Mouse (Mus musculus): ENCODE results near the gene Rasl11a. TPM values are rescaled to one million over a fixed set of nuclear protein-coding genes. Genes with fewer than 3 reads are reported as not detected.
"Not testable (repeated sequence)": the region's sequence is repeated elsewhere in the genome, so short reads cannot be mapped to it uniquely, and the experiment has no call there.

The Rasl11a gene
- polyA plus RNA-seq, 1 experiment, result not detected

DNA sequence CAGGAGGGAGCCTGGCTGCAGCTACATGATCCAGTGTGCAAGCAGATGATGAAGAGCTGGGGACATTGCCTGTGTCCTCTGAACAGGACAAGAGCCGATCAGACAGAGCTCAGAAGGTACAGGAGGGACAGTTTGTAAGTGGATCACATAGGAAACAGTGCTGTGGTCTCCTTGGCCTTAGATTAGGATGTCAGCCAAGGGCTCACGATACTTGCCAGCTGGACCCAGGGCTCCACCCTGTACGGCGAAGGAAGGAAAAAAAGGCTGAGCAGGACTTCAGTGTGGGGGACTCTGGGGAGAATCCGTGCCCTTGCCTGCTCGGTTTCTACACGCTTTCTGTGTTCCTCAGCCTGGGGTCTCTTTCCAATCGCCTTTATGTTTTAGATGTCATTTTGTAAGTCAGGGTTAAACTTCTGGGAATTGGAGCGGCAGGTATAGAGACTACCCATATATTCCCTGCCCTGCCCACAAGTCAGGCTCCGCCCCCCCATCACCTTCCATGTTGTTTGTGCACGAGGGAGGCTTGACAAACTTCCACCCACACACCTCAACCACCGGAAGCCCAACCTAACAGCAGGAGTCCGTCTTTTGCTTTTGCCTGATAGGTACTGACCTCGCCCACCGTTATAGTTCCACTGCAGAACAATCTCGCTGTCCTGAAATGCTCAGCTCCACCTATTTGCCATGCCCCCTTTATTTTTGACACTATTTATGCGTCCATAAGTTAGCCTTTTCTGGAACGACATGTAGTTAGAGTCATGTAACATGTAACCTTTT is 15.5 kb downstream of the Rasl11a start:
- Histone ChIP-seq H3K4me1 (ENCODE audit: control insufficient read depth, insufficient read depth, low read length) (no peaks in the 10 kb centered on the region), H3K4me3 (ENCODE audit: insufficient read depth, low read length) (no peak overlapping the region), H3K27ac (ENCODE audit: insufficient read depth, low read depth, low read length) (no peak overlapping the region)
- TF ChIP-seq CTCF (IDR thresholded peaks at IDR 0.05; ENCODE audit: low read depth, low read length), result no peak
- TF ChIP-seq POLR2A (IDR thresholded peaks at IDR 0.05; ENCODE audit: borderline replicate concordance, low read depth, low read length), result no peak

DNA sequence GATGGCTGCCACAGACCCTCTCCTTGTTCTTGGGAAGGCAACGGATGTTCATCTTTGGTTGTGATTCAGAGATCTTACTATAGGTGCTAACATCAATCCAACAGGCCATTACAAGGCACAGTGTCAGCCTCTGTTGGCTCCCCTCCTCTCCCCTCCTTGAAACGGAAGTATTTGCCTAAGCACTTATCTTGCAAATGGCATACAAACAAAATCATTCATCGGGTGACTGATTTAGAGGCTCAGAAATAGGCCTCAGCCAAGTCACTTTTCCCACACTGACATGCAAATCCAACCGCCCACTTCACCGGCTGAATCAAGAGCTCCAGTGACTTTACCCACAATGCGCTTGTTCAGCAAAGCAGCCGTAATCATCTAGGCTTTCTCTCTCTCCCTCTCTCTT is 16.7 kb downstream of the Rasl11a start:
- no peaks in the 10 kb centered on the region for H3K4me1 ChIP-seq (ENCODE audit: control insufficient read depth, insufficient read depth, low read length)
- TF ChIP-seq CTCF (IDR thresholded peaks at IDR 0.05; ENCODE audit: low read depth, low read length) (no peak), POLR2A (IDR thresholded peaks at IDR 0.05; ENCODE audit: borderline replicate concordance, low read depth, low read length) (no peak)
- no peak overlapping the region for H3K27ac ChIP-seq (ENCODE audit: insufficient read depth, low read depth, low read length)
- H3K4me3 ChIP-seq (ENCODE audit: insufficient read depth, low read length), result no peak overlapping the region

- Histone ChIP-seq H3K4me1 (ENCODE audit: control insufficient read depth, insufficient read depth, low read length) (0 out of 2 replicates have a peak, but pooled peaks cover 5% of the 10 kb centered on the region), H3K4me3 (ENCODE audit: insufficient read depth, low read length) (no peak overlapping the region), H3K27ac (ENCODE audit: insufficient read depth, low read depth, low read length) (no peak overlapping the region)
- TF ChIP-seq CTCF (IDR thresholded peaks at IDR 0.05; ENCODE audit: low read depth, low read length) (no peak), POLR2A (IDR thresholded peaks at IDR 0.05; ENCODE audit: borderline replicate concordance, low read depth, low read length) (no peak)
Observed at GRCm38 (mm10) chr5:146865511-146865910, 20.6 kb downstream of the Rasl11a start.

GRCm38 (mm10) chr5:146866277-146866676 is 21.4 kb downstream of the Rasl11a start:
- Histone ChIP-seq H3K4me3 (ENCODE audit: insufficient read depth, low read length) (no peak overlapping the region), H3K27ac (ENCODE audit: insufficient read depth, low read depth, low read length) (no peak overlapping the region), H3K4me1 (ENCODE audit: control insufficient read depth, insufficient read depth, low read length) (0 out of 2 replicates have a peak, but pooled peaks cover 5% of the 10 kb centered on the region)
- no peak for TF ChIP-seq POLR2A (IDR thresholded peaks at IDR 0.05; ENCODE audit: borderline replicate concordance, low read depth, low read length)
- no peak for TF ChIP-seq CTCF (IDR thresholded peaks at IDR 0.05; ENCODE audit: low read depth, low read length)

- 0 out of 2 replicates have a peak, but pooled peaks cover 5% of the 10 kb centered on the region for H3K4me1 ChIP-seq (ENCODE audit: control insufficient read depth, insufficient read depth, low read length)
- no peak overlapping the region for H3K4me3 ChIP-seq (ENCODE audit: insufficient read depth, low read length)
- H3K27ac ChIP-seq (ENCODE audit: insufficient read depth, low read depth, low read length), result no peak overlapping the region
- TF ChIP-seq POLR2A (IDR thresholded peaks at IDR 0.05; ENCODE audit: borderline replicate concordance, low read depth, low read length) (no peak), CTCF (IDR thresholded peaks at IDR 0.05; ENCODE audit: low read depth, low read length) (no peak)
Observed at GRCm38 (mm10) chr5:146867246-146867945, 22.5 kb downstream of the Rasl11a start.

GRCm38 (mm10) chr5:146867946-146868314 is 23.1 kb downstream of the Rasl11a start:
- H3K4me3 ChIP-seq (ENCODE audit: insufficient read depth, low read length), result no peak overlapping the region
- no peak overlapping the region for H3K27ac ChIP-seq (ENCODE audit: insufficient read depth, low read depth, low read length)
- TF ChIP-seq CTCF (IDR thresholded peaks at IDR 0.05; ENCODE audit: low read depth, low read length) (no peak), POLR2A (IDR thresholded peaks at IDR 0.05; ENCODE audit: borderline replicate concordance, low read depth, low read length) (no peak)
- H3K4me1 ChIP-seq (ENCODE audit: control insufficient read depth, insufficient read depth, low read length), result 0 out of 2 replicates have a peak, but pooled peaks cover 5% of the 10 kb centered on the region

- no peak overlapping the region for H3K4me3 ChIP-seq (ENCODE audit: insufficient read depth, low read length)
- 0 out of 2 replicates have a peak, but pooled peaks cover 3% of the 10 kb centered on the region for H3K4me1 ChIP-seq (ENCODE audit: control insufficient read depth, insufficient read depth, low read length)
- TF ChIP-seq CTCF (IDR thresholded peaks at IDR 0.05; ENCODE audit: low read depth, low read length) (no peak), POLR2A (IDR thresholded peaks at IDR 0.05; ENCODE audit: borderline replicate concordance, low read depth, low read length) (no peak)
- H3K27ac ChIP-seq (ENCODE audit: insufficient read depth, low read depth, low read length), result no peak overlapping the region
Observed at GRCm38 (mm10) chr5:146872981-146873631, 28.2 kb downstream of the Rasl11a start.

DNA sequence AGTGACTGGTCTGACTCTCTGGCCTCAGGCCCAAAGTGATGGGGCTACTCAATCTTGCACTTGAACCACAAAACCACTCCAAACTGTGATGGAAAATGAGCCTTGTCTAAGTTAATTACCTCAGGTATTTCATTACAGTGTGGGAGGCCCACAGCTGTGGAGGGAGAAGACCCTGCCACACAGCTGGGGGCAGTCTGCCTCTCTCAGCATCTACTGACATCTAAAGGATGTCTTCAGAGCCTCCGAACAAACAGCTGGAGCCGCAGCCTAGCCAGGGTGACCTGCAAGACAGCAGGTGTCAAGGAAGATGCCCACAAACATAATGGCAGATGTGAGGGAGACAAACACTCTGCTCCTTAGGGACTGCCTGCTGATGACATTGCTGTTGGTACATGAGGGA is 31.2 kb downstream of the Rasl11a start:
- TF ChIP-seq CTCF (IDR thresholded peaks at IDR 0.05; ENCODE audit: low read depth, low read length), result no peak
- no peak for TF ChIP-seq POLR2A (IDR thresholded peaks at IDR 0.05; ENCODE audit: borderline replicate concordance, low read depth, low read length)

DNA sequence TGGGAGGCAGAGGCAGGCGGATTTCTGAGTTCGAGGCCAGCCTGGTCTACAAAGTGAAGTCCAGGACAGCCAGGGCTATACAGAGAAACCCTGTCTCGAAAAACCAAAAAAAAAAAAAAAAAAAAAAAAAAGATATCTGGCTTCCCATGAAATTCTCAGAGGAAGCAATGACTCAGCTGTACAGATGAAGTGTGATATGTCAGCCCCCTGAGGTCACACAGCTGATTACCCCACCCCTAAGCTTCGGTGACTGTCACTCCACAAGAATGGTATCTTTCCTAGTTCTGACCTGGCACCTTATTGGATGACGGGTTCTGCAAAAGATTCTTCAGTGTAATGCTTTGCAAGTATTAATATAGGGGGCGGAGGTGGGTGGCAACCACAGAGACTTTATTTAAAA is 33.0 kb downstream of the Rasl11a start:
- not testable (repeated sequence) for H3K4me1 ChIP-seq (ENCODE audit: control insufficient read depth, insufficient read depth, low read length); H3K4me3 ChIP-seq (ENCODE audit: insufficient read depth, low read length); H3K27ac ChIP-seq (ENCODE audit: insufficient read depth, low read depth, low read length)

More for the DNA sequence above, 31.2 kb downstream of the Rasl11a start:
- Histone ChIP-seq H3K4me3 (ENCODE audit: insufficient read depth, low read length) (no peak overlapping the region), H3K4me1 (ENCODE audit: control insufficient read depth, insufficient read depth, low read length) (no peaks in the 10 kb centered on the region), H3K27ac (ENCODE audit: insufficient read depth, low read depth, low read length) (no peak overlapping the region)

- H3K4me3 ChIP-seq (ENCODE audit: insufficient read depth, low read length), result no peak overlapping the region
- H3K4me1 ChIP-seq (ENCODE audit: control insufficient read depth, insufficient read depth, low read length), result no peaks in the 10 kb centered on the region
- TF ChIP-seq CTCF (IDR thresholded peaks at IDR 0.05; ENCODE audit: low read depth, low read length) (no peak), POLR2A (IDR thresholded peaks at IDR 0.05; ENCODE audit: borderline replicate concordance, low read depth, low read length) (no peak)
- no peak overlapping the region for H3K27ac ChIP-seq (ENCODE audit: insufficient read depth, low read depth, low read length)
Observed at GRCm38 (mm10) chr5:146882261-146882660, 37.4 kb downstream of the Rasl11a start.

Data from bone marrow macrophage, adult 2 months (primary cell).